Mouse (Mus musculus) MEL (cell line): ENCODE measurements around the gene LTO1.

Source experiments
- EP300 ChIP-seq, 2 experiments: IDR thresholded peaks; 2 replicates each; pipeline ENCODE4 v1.6.1; 2011; ENCODE audit warnings: improper control_type of control experiment in 2 of 2, low read length in 2 of 2, low read depth in 1 of 2, mild to moderate bottlenecking in 1 of 2
- MAZ ChIP-seq: IDR thresholded peaks from 2 replicates; pipeline ENCODE4 v1.6.1; 2012; ENCODE audit warnings: low read depth, mild to moderate bottlenecking, inconsistent platforms, low read length, improper control_type of control experiment
- POLR2AphosphoS5 ChIP-seq: IDR thresholded peaks from 2 replicates; pipeline ENCODE4 v1.6.1; 2012; ENCODE audit warnings: low read depth, borderline replicate concordance, mild to moderate bottlenecking, inconsistent platforms, low read length, moderate library complexity, mixed read lengths
- SMC3 ChIP-seq: IDR thresholded peaks from 2 replicates; pipeline ENCODE4 v1.6.1; 2011; ENCODE audit warnings: low read depth, low read length, improper control_type of control experiment
- USF1 ChIP-seq: IDR thresholded peaks from 2 replicates; pipeline ENCODE4 v1.6.1; 2014; ENCODE audit warnings: low read depth, mild to moderate bottlenecking, inconsistent platforms, low read length, improper control_type of control experiment, moderate library complexity

GRCm38 (mm10) chr7:144937899-144938517, 23.1 kb downstream of the LTO1 start:
- no peak for TF ChIP-seq USF1
- no peak for TF ChIP-seq MAZ
- TF ChIP-seq EP300 (IDR thresholded peaks at IDR 0.05; ENCODE audit: low read depth in 1 of 2, low read length in 2 of 2), result no peak
- TF ChIP-seq SMC3, result no peak
- no peak for TF ChIP-seq POLR2AphosphoS5
